Mouse (Mus musculus) thymus, adult 2 months (tissue): ENCODE measurements around the gene Gm49384.

Source experiments
- CTCF ChIP-seq: fragments of 200-500 bp; IDR thresholded peaks from 2 replicates; pipeline ENCODE4 v1.5.1; 2012; ENCODE audit warnings: mild to moderate bottlenecking, control low read depth, low read length, moderate library complexity, borderline replicate concordance; ENCODE audit not compliant: control insufficient read depth, poor library complexity, insufficient read depth; ENCODE audit errors: extremely low read depth
- POLR2A ChIP-seq: fragments of 200-500 bp; IDR thresholded peaks from 2 replicates; pipeline ENCODE4 v1.6.1; 2012; ENCODE audit warnings: mild to moderate bottlenecking, low read length, control low read depth, moderate library complexity; ENCODE audit not compliant: control insufficient read depth, poor library complexity, insufficient read depth; ENCODE audit errors: extremely low read depth

DNA sequence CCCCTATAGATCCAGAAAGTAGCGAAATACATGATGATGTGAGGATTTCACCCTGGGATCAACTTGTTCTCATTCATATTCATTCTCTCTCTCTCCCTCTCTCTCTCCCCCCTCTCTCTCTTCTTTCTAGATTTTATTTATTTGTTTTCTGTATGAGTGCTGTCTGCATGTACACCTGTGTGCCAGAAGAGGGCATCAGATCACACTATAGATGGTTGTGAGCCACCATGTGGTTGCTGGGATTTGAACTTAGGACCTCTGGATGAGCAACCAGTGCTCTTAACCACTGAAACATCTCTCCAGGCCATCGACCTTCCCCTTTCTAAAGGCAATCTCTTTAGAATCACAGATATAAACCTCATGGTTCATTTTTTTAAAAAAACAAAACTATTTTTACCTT, 4.5 kb upstream of the Gm49384 start:
- TF ChIP-seq POLR2A (no peak), CTCF (no peak)
